Mouse (Mus musculus) megakaryocyte, embryonic 14.5 days (primary cell): ENCODE data around the gene Krr1. TPM values are rescaled to one million over a fixed set of nuclear protein-coding genes. Genes with fewer than 3 reads are reported as not detected.
A peak's percentile ranks its signal among the peaks of the same experiment; 100 is the strongest.
"Not testable (repeated sequence)": the region's sequence is repeated elsewhere in the genome, so short reads cannot be mapped to it uniquely, and the experiment has no call there.

Experiments used
- H3K27me3 ChIP-seq: replicated peaks from 2 replicates; pipeline ENCODE3; 2012; ENCODE audit warnings: inconsistent platforms
- H3K36me3 ChIP-seq: replicated peaks from 2 replicates; pipeline ENCODE3; 2012; ENCODE audit warnings: low read length, inconsistent platforms, mixed read lengths
- H3K4me1 ChIP-seq: 2 replicates; pipeline ENCODE4 v1.6.1; 2012; ENCODE audit warnings: inconsistent platforms
- H3K4me3 ChIP-seq: replicated peaks from 2 replicates; pipeline ENCODE3; 2012; ENCODE audit warnings: moderate library complexity, mild to moderate bottlenecking, inconsistent platforms
- H3K9me3 ChIP-seq: 2 replicates; pipeline ENCODE4 v1.6.1; 2012; ENCODE audit warnings: inconsistent platforms
- FLI1 ChIP-seq: IDR thresholded peaks from 2 replicates; pipeline ENCODE4 v1.6.1; 2012; ENCODE audit warnings: low read length, inconsistent platforms, mixed read lengths
- GATA1 ChIP-seq: IDR thresholded peaks from 3 replicates; pipeline ENCODE4 v1.6.1; 2012; ENCODE audit warnings: mixed read lengths, low read length, inconsistent platforms, borderline replicate concordance
- polyA plus RNA-seq: library from polyadenylated mRNA; stranded (reverse); fragments of >175 nt; gene quantifications from 2 replicates; pipeline ENCODE4 v1.2.3, GENCODE M21; 2012; ENCODE audit warnings: low replicate concordance; ENCODE audit not compliant: insufficient read depth

Gene Krr1
- polyA plus RNA-seq, 1 experiment = 2.0 TPM

GRCm38 (mm10) chr10:112000568-112000967 is 28.1 kb downstream of the Krr1 start:
- no peak for TF ChIP-seq GATA1
- no peak for TF ChIP-seq FLI1

GRCm38 (mm10) chr10:112001350-112001749 is 28.9 kb downstream of the Krr1 start:
- Histone ChIP-seq H3K27me3 (no peaks in the 10 kb centered on the region), H3K9me3 (no peaks in the 10 kb centered on the region), H3K36me3 (no peaks in the 10 kb centered on the region), H3K4me1 (peaks cover 61% of the 10 kb centered on the region), H3K4me3 (peak overlapping the region; percentile 85)
- TF ChIP-seq GATA1 (no peak), FLI1 (no peak)

More at GRCm38 (mm10) chr10:112000568-112000967, 28.1 kb downstream of the Krr1 start:
- Histone ChIP-seq H3K4me3 (peak overlapping the region; percentile 82), H3K4me1 (peaks cover 69% of the 10 kb centered on the region), H3K9me3 (no peaks in the 10 kb centered on the region), H3K36me3 (no peaks in the 10 kb centered on the region), H3K27me3 (no peaks in the 10 kb centered on the region)

GRCm38 (mm10) chr10:112001756-112002520 is 29.5 kb downstream of the Krr1 start:
- Histone ChIP-seq H3K9me3 (no peaks in the 10 kb centered on the region), H3K36me3 (no peaks in the 10 kb centered on the region), H3K27me3 (no peaks in the 10 kb centered on the region), H3K4me3 (peak overlapping the region; percentile 85), H3K4me1 (peaks cover 55% of the 10 kb centered on the region)
- TF ChIP-seq FLI1 = no peak
- no peak for TF ChIP-seq GATA1

GRCm38 (mm10) chr10:112002544-112003215 is 30.2 kb downstream of the Krr1 start, which contains the start of gene Glipr1:
TSS of gene Glipr1 (minus strand) at chr10:112002631.
- Histone ChIP-seq H3K27me3 (no peaks in the 10 kb centered on the region), H3K4me3 (peak within 1 kb of the TSS; percentile 85)

GRCm38 (mm10) chr10:112009511-112009910 is 37.0 kb downstream of the Krr1 start:
- H3K4me1 ChIP-seq, H3K27me3 ChIP-seq, H3K4me3 ChIP-seq, H3K36me3 ChIP-seq, H3K9me3 ChIP-seq: not testable (repeated sequence)

More at GRCm38 (mm10) chr10:112002544-112003215, 30.2 kb downstream of the Krr1 start, which contains the start of gene Glipr1:
- H3K36me3 ChIP-seq = no peaks in the 10 kb centered on the region
- no peak for TF ChIP-seq FLI1
- TF ChIP-seq GATA1 = no peak
- H3K4me1 ChIP-seq = peaks cover 51% of the 10 kb centered on the region
- no peaks in the 10 kb centered on the region for H3K9me3 ChIP-seq

- no peaks in the 10 kb centered on the region for H3K27me3 ChIP-seq
- no peak overlapping the region for H3K4me3 ChIP-seq
- TF ChIP-seq FLI1 (no peak), GATA1 (no peak)
- no peaks in the 10 kb centered on the region for H3K36me3 ChIP-seq
- H3K9me3 ChIP-seq = 0 out of 2 replicates have a peak, but pooled peaks cover 3% of the 10 kb centered on the region
- H3K4me1 ChIP-seq = 0 out of 2 replicates have a peak, but pooled peaks cover 5% of the 10 kb centered on the region
These were observed 51.1 kb downstream of the Krr1 start for GRCm38 (mm10) chr10:112023585-112023984.

- not testable (repeated sequence) for H3K36me3 ChIP-seq, H3K27me3 ChIP-seq, H3K4me3 ChIP-seq, H3K4me1 ChIP-seq
- peaks cover 14% of the 10 kb centered on the region; the same call in 1 of the 2 replicates for H3K9me3 ChIP-seq
These were observed 56.2 kb downstream of the Krr1 start for GRCm38 (mm10) chr10:112028689-112029088.

Other genes with a start within 250 kb of the Krr1 start
- gene Glipr1, start 30.0 kb downstream of the Krr1 start, polyA plus RNA-seq = 2.8 and 4.5 TPM in 2 replicates
- not detected in 2 replicates for gene Glipr1l1, start 87.5 kb downstream of the Krr1 start, polyA plus RNA-seq
- gene Glipr1l2, start 110.7 kb downstream of the Krr1 start, polyA plus RNA-seq = not detected in 2 replicates
- not detected in 2 replicates for gene Glipr1l3, start 187.7 kb downstream of the Krr1 start, polyA plus RNA-seq
- not detected in 2 replicates for gene Caps2, start 191.0 kb downstream of the Krr1 start, polyA plus RNA-seq